Mouse (Mus musculus) kidney, embryonic 15.5 days (tissue): Measurements from ENCODE around the gene Als2cl. TPM values are rescaled to one million over a fixed set of nuclear protein-coding genes. Genes with fewer than 3 reads are reported as not detected.

Source experiments
- microRNA-seq: library from miRNA; unstranded; fragments of <30 nt; microRNA quantifications from one replicate; pipeline ENCODE4, GENCODE M21; 2016
- polyA plus RNA-seq: library from polyadenylated mRNA; unstranded; fragments of >200 nt; fragmentation: Nextera tagmentation; extraction: Ambion mirVana; gene quantifications from 2 replicates; pipeline ENCODE4 v1.2.1, GENCODE M21; 2015

Gene Als2cl
- polyA plus RNA-seq, 1 experiment from 2014 or later = 5.3 TPM

Small RNAs within 50 kb of the gene (microRNA-seq; reads per million reads assigned to microRNA genes)
- not detected for gene Gm24269

Other genes with a start within 250 kb of the Als2cl start
- 3.7 and 5.5 TPM in 2 replicates for gene Nbeal2, start 225.7 kb upstream of the Als2cl start, polyA plus RNA-seq
- 151 and 157 TPM in 2 replicates for gene Ccdc12, start 223.4 kb upstream of the Als2cl start, polyA plus RNA-seq
- gene Myl3, start 138.0 kb upstream of the Als2cl start, polyA plus RNA-seq = 1.8 and 3.9 TPM in 2 replicates
- 67.1 and 70.1 TPM in 2 replicates for gene Pth1r, start 132.7 kb upstream of the Als2cl start, polyA plus RNA-seq
- gene Prss42, start 81.7 kb upstream of the Als2cl start, polyA plus RNA-seq = not detected in 2 replicates
- gene Prss44, start 65.9 kb upstream of the Als2cl start, polyA plus RNA-seq = not detected in 2 replicates
- not detected in 2 replicates for gene Prss43, start 53.2 kb upstream of the Als2cl start, polyA plus RNA-seq
- not detected in 2 replicates for gene Prss45, start 45.3 kb upstream of the Als2cl start, polyA plus RNA-seq
- gene Prss46, start 35.4 kb upstream of the Als2cl start, polyA plus RNA-seq = 0.13 TPM in 1 of 2 replicates, not detected in the other
- 0.40 and 0.90 TPM in 2 replicates for gene Prss50, start 21.9 kb upstream of the Als2cl start, polyA plus RNA-seq
- gene Tmie, start 243 bp downstream of the Als2cl start, polyA plus RNA-seq = 1.3 and 1.8 TPM in 2 replicates
- gene Fam240a, start 37.0 kb downstream of the Als2cl start, polyA plus RNA-seq = not detected in 2 replicates
- not detected in 2 replicates for gene Tdgf1, start 66.3 kb downstream of the Als2cl start, polyA plus RNA-seq
- gene Lrrc2, start 71.7 kb downstream of the Als2cl start, polyA plus RNA-seq = 0.21 and 0.30 TPM in 2 replicates
- gene Rtp3, start 110.7 kb downstream of the Als2cl start, polyA plus RNA-seq = 0.86 and 1.0 TPM in 2 replicates
- gene Ltf, start 139.4 kb downstream of the Als2cl start, polyA plus RNA-seq = 2.7 and 3.7 TPM in 2 replicates
- 1.3 TPM in 2 replicates for gene Ccrl2, start 177.6 kb downstream of the Als2cl start, polyA plus RNA-seq
- gene Lrrfip2, start 237.7 kb downstream of the Als2cl start, polyA plus RNA-seq = 35.9 and 37.9 TPM in 2 replicates